In the genomic region with DNA sequence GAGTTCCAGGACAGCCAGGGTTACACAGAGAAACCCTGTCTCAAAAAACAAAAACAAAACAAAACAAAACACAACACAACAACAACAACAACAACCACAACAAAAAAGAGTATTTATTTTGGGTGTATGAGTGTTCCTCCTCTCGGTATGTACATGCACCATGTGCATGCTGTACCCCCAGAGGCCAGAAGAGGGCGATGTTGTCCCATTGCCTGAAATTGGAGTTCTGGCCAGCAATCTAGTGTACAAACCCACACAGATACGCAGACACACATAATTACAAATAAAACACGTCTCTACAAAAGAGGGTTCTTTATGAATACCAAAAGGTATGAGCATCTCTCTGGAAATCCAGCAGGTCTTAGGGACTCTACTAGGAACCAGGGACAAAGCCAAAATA, we compare ENCODE assay signal across 8 mouse cellular contexts.
DNase-seq lines count a peak whose midpoint lies in the region.

No protein-coding gene starts in this region.

- DNase-seq in cerebellum, postnatal 4 days (ENCODE audit: low spot score in 2 of 2): peak; percentile 56 to 67
- DNase-seq in cerebellum, adult 11-12 months: no peak
- DNase-seq in left cerebral cortex, postnatal 10 days (ENCODE audit: extremely low spot score in 1 of 2, low spot score in 2 of 2): peak; percentile 59 to 70
- no peak for DNase-seq in left cerebral cortex, adult 11 months (ENCODE audit: low spot score)
- peak; percentile 38 for DNase-seq in MN1 (ENCODE audit: low spot score)
- peak; percentile 36 for DNase-seq in layer of hippocampus, adult 9-10 months (ENCODE audit: low spot score)
- DNase-seq in thymus, postnatal 36 days: peak; percentile 11 to 16
- no peak for DNase-seq in frontal cortex, postnatal 25 days (ENCODE audit: low spot score in 2 of 2)

- intact Hi-C loops in left cerebral cortex, postnatal 10 days (cut with DNase I): no loop called here

Comparison
In these comparisons a context has a peak if more than half of its experiments do, and no peak if none do; other contexts are left out.
1. DNase-seq: peak in cerebellum, postnatal 4 days (2 of 2), left cerebral cortex, postnatal 10 days (2 of 2), MN1 (single experiment), layer of hippocampus, adult 9-10 months (single experiment) and thymus, postnatal 36 days (2 of 2); none in cerebellum, adult 11-12 months (single experiment), left cerebral cortex, adult 11 months (single experiment) and frontal cortex, postnatal 25 days (0 of 2).